Mouse (Mus musculus) monocyte, adult 2 months (primary cell): ENCODE data around the gene Tnni3k.

Experiments
- DNase-seq, 2 experiments: peaks; one replicate each; pipeline ENCODE4 v3.0.0; 2022; ENCODE audit warnings: low spot score in 2 of 2, low read depth in 1 of 2

The Tnni3k gene

GRCm38 (mm10) chr3:154766321-154766720 lies 288.9 kb downstream of the Tnni3k start:
- DNase-seq, result no peak

GRCm38 (mm10) chr3:154764115-154764514 lies 291.1 kb downstream of the Tnni3k start:
- DNase-seq, result no peak

GRCm38 (mm10) chr3:154763374-154763773 lies 291.8 kb downstream of the Tnni3k start:
- no peak for DNase-seq

- no peak for DNase-seq
Measured at GRCm38 (mm10) chr3:154761108-154761507, 294.1 kb downstream of the Tnni3k start.

- DNase-seq, result no peak
Measured at GRCm38 (mm10) chr3:154758089-154758488, 297.1 kb downstream of the Tnni3k start.

- no peak for DNase-seq
Measured at GRCm38 (mm10) chr3:154755225-154755624, 300.0 kb downstream of the Tnni3k start.

GRCm38 (mm10) chr3:154754505-154754904 lies 300.7 kb downstream of the Tnni3k start:
- no peak for DNase-seq

GRCm38 (mm10) chr3:154744317-154744716 lies 310.9 kb downstream of the Tnni3k start:
- DNase-seq, result no peak

GRCm38 (mm10) chr3:154742927-154743326 lies 312.3 kb downstream of the Tnni3k start:
- no peak for DNase-seq

GRCm38 (mm10) chr3:154741496-154741895 lies 313.7 kb downstream of the Tnni3k start:
- DNase-seq, result no peak
